Mouse (Mus musculus): ENCODE measurements around the gene Anxa5. TPM values are rescaled to one million over a fixed set of nuclear protein-coding genes. Genes with fewer than 3 reads are reported as not detected.

The Anxa5 gene
- total RNA-seq, 1 experiment = 131 TPM

DNA sequence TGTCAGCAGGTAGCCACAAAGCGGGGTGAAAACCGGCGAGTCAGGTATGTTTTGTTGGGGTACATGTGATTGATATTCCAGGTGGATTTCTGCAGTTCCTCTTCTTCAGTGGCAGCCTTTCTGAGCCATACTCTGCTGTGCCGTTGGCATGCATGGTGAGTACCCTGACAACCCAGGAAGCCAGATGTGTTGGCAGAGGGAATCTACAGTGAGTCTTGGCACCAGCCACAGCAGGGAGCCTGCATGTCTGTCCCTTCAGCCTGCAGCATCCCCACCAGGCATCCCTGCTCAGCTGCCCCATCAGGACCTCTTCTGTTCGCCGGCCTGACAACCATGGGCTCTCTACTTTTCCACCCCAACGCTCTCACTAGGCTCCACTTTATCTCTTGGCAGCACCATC is 25.9 kb upstream of the Anxa5 start:
- DNase-seq (ENCODE audit: low read depth, low spot score) = no peak

DNA sequence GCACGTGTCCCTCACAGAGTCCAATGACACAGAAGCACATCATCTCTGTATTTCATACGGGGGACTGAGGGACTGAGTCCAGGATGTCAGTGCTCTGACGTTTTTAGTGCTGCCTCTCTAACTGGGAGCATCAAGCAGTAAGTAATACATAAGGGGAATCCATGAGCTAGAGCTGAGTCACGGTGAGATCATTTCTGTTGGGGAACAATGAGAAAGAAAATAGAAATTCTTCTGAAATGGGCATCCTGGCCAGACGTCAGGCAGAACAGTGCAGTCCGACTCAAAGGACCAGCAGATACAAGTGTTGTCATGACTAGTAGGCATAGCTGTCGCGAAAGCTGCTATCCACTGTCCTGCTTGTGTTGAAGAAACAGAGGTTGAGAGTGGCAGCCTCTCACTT is 25.3 kb upstream of the Anxa5 start:
- no peak for DNase-seq (ENCODE audit: low read depth, low spot score)
- Histone ChIP-seq H3K27ac (ENCODE audit: insufficient read depth, low read depth, low read length, poor library complexity, severe bottlenecking) (no peak overlapping the region), H3K9ac (ENCODE audit: insufficient read depth, low read depth, low read length, poor library complexity, severe bottlenecking) (no peak overlapping the region), H3K9me3 (ENCODE audit: control insufficient read depth, insufficient read depth, low read depth, low read length) (no peaks in the 10 kb centered on the region), H3K4me1 (ENCODE audit: control insufficient read depth in 2 of 2, insufficient read depth in 2 of 2, low read length in 2 of 2, poor library complexity in 1 of 2) (no peaks in the 10 kb centered on the region), H3K36me3 (ENCODE audit: control insufficient read depth, insufficient read depth, low read length, poor library complexity, severe bottlenecking) (no peaks in the 10 kb centered on the region), H3K4me3 (ENCODE audit: insufficient read depth in 1 of 2, low read depth in 1 of 2, low read length in 2 of 2, poor library complexity in 1 of 2, severe bottlenecking in 1 of 2) (no peak overlapping the region)
- in situ Hi-C loops (cut with MboI; ENCODE audit: low sequenced_read_pairs in 2 of 2, unreplicated experiment in 2 of 2) = no loop called here
- TF ChIP-seq ZC3H11A (IDR thresholded peaks at IDR 0.05; ENCODE audit: borderline replicate concordance, low read depth, low read length) (no peak), ZNF384 (IDR thresholded peaks at IDR 0.05; ENCODE audit: low read depth, low read length) (no peak), MAFK (IDR thresholded peaks at IDR 0.05; ENCODE audit: insufficient read depth, low read depth, low read length) (no peak), HCFC1 (IDR thresholded peaks at IDR 0.05; ENCODE audit: borderline replicate concordance, insufficient read depth, low read length) (no peak), CHD2 (IDR thresholded peaks at IDR 0.05; ENCODE audit: low read depth, low read length) (no peak)

More for the DNA sequence above, 25.9 kb upstream of the Anxa5 start:
- TF ChIP-seq ZC3H11A (IDR thresholded peaks at IDR 0.05; ENCODE audit: borderline replicate concordance, low read depth, low read length) (no peak), ZNF384 (IDR thresholded peaks at IDR 0.05; ENCODE audit: low read depth, low read length) (no peak), HCFC1 (IDR thresholded peaks at IDR 0.05; ENCODE audit: borderline replicate concordance, insufficient read depth, low read length) (no peak), MAFK (IDR thresholded peaks at IDR 0.05; ENCODE audit: insufficient read depth, low read depth, low read length) (no peak)
- H3K4me3 ChIP-seq (ENCODE audit: insufficient read depth in 1 of 2, low read depth in 1 of 2, low read length in 2 of 2, poor library complexity in 1 of 2, severe bottlenecking in 1 of 2) = no peak overlapping the region
- H3K36me3 ChIP-seq (ENCODE audit: control insufficient read depth, insufficient read depth, low read length, poor library complexity, severe bottlenecking) = no peaks in the 10 kb centered on the region
- H3K9me3 ChIP-seq (ENCODE audit: control insufficient read depth, insufficient read depth, low read depth, low read length) = no peaks in the 10 kb centered on the region
- no peak overlapping the region for H3K27ac ChIP-seq (ENCODE audit: insufficient read depth, low read depth, low read length, poor library complexity, severe bottlenecking)
- no peak overlapping the region for H3K9ac ChIP-seq (ENCODE audit: insufficient read depth, low read depth, low read length, poor library complexity, severe bottlenecking)
- in situ Hi-C loops (cut with MboI; ENCODE audit: low sequenced_read_pairs in 2 of 2, unreplicated experiment in 2 of 2) = no loop called here
- H3K4me1 ChIP-seq (ENCODE audit: control insufficient read depth in 2 of 2, insufficient read depth in 2 of 2, low read length in 2 of 2, poor library complexity in 1 of 2) = no peaks in the 10 kb centered on the region

DNA sequence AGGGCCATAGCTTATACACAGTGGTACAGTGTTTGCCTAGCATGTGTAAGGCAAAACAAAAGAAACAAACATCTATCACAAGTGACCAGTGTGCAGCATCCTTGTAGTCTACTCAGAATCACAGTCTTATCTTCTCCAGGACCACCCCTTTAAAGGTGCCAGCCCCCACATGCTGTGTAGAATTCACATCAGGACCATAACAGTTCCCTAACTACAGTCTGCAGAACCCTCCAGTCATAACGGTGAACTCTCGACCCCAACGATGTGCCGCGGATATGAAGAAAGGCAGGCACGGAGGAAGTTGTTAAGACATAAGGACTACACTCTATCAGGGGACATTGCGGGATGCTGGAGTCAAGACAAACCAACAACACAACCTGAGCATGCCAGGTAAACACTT is 23.7 kb upstream of the Anxa5 start:
- no peaks in the 10 kb centered on the region for H3K9me3 ChIP-seq (ENCODE audit: control insufficient read depth, insufficient read depth, low read depth, low read length)
- H3K27ac ChIP-seq (ENCODE audit: insufficient read depth, low read depth, low read length, poor library complexity, severe bottlenecking) = no peak overlapping the region
- in situ Hi-C loops (cut with MboI; ENCODE audit: low sequenced_read_pairs in 2 of 2, unreplicated experiment in 2 of 2) = no loop called here
- no peak for TF ChIP-seq ZNF384 (IDR thresholded peaks at IDR 0.05; ENCODE audit: low read depth, low read length)
- no peak for TF ChIP-seq ZC3H11A (IDR thresholded peaks at IDR 0.05; ENCODE audit: borderline replicate concordance, low read depth, low read length)
- TF ChIP-seq MAFK (IDR thresholded peaks at IDR 0.05; ENCODE audit: insufficient read depth, low read depth, low read length) = no peak
- TF ChIP-seq CHD2 (IDR thresholded peaks at IDR 0.05; ENCODE audit: low read depth, low read length) = no peak
- no peak for TF ChIP-seq HCFC1 (IDR thresholded peaks at IDR 0.05; ENCODE audit: borderline replicate concordance, insufficient read depth, low read length)
- no peak overlapping the region for H3K9ac ChIP-seq (ENCODE audit: insufficient read depth, low read depth, low read length, poor library complexity, severe bottlenecking)
- H3K4me1 ChIP-seq (ENCODE audit: control insufficient read depth in 2 of 2, insufficient read depth in 2 of 2, low read length in 2 of 2, poor library complexity in 1 of 2) = no peaks in the 10 kb centered on the region
- H3K36me3 ChIP-seq (ENCODE audit: control insufficient read depth, insufficient read depth, low read length, poor library complexity, severe bottlenecking) = no peaks in the 10 kb centered on the region
- H3K4me3 ChIP-seq (ENCODE audit: insufficient read depth in 1 of 2, low read depth in 1 of 2, low read length in 2 of 2, poor library complexity in 1 of 2, severe bottlenecking in 1 of 2) = no peak overlapping the region
- DNase-seq (ENCODE audit: low read depth, low spot score) = no peak

DNA sequence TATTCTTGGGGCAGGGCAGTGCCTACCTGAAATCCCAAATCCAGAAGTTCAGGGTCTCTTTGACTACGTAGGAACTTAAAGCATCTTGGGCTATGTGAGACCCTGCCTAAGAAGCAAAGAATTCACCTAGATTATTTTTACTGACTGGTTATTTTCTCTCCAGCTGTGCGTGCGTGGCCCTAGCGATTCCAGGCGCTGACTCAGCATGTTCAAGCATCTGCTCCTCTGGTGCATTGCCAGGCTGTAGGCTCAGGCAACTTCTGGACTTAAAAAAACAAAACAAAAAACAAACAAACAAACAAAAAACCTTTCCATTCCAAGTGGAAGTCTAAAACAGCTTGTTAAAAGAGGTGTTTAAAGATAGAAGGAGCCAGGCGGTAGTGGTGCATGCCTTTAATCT is 22.5 kb upstream of the Anxa5 start:
- no peaks in the 10 kb centered on the region for H3K36me3 ChIP-seq (ENCODE audit: control insufficient read depth, insufficient read depth, low read length, poor library complexity, severe bottlenecking)
- H3K27ac ChIP-seq (ENCODE audit: insufficient read depth, low read depth, low read length, poor library complexity, severe bottlenecking) = no peak overlapping the region
- no peaks in the 10 kb centered on the region for H3K9me3 ChIP-seq (ENCODE audit: control insufficient read depth, insufficient read depth, low read depth, low read length)
- DNase-seq (ENCODE audit: low read depth, low spot score) = no peak
- no peaks in the 10 kb centered on the region for H3K4me1 ChIP-seq (ENCODE audit: control insufficient read depth in 2 of 2, insufficient read depth in 2 of 2, low read length in 2 of 2, poor library complexity in 1 of 2)
- H3K9ac ChIP-seq (ENCODE audit: insufficient read depth, low read depth, low read length, poor library complexity, severe bottlenecking) = no peak overlapping the region
- no peak for TF ChIP-seq ZC3H11A (IDR thresholded peaks at IDR 0.05; ENCODE audit: borderline replicate concordance, low read depth, low read length)
- TF ChIP-seq MAFK (IDR thresholded peaks at IDR 0.05; ENCODE audit: insufficient read depth, low read depth, low read length) = peak; percentile 80
- TF ChIP-seq ZNF384 (IDR thresholded peaks at IDR 0.05; ENCODE audit: low read depth, low read length) = no peak
- no peak for TF ChIP-seq CHD2 (IDR thresholded peaks at IDR 0.05; ENCODE audit: low read depth, low read length)
- TF ChIP-seq HCFC1 (IDR thresholded peaks at IDR 0.05; ENCODE audit: borderline replicate concordance, insufficient read depth, low read length) = no peak
- no peak overlapping the region for H3K4me3 ChIP-seq (ENCODE audit: insufficient read depth in 1 of 2, low read depth in 1 of 2, low read length in 2 of 2, poor library complexity in 1 of 2, severe bottlenecking in 1 of 2)
- in situ Hi-C loops (cut with MboI; ENCODE audit: low sequenced_read_pairs in 2 of 2, unreplicated experiment in 2 of 2) = no loop called here

DNA sequence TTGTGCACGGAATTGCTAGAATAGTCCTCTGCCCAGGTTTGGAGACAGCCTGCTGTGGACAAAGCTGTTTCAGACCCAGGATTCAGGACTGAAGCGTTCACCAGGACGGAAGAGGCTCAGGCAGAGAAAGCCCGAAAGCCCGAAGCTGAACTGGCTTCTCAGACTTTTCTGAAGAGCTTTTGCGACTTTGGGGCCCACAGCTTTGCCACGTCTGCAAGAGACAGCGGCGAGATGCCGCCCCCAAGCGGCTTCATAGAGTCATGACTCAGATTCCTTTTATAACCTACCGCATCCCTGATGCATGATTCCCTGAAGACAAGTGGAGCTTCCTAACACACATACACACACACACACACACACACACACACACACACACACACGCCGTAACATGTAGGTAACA is 21.1 kb upstream of the Anxa5 start:
- H3K36me3 ChIP-seq (ENCODE audit: control insufficient read depth, insufficient read depth, low read length, poor library complexity, severe bottlenecking) = no peaks in the 10 kb centered on the region
- no peaks in the 10 kb centered on the region for H3K4me1 ChIP-seq (ENCODE audit: control insufficient read depth in 2 of 2, insufficient read depth in 2 of 2, low read length in 2 of 2, poor library complexity in 1 of 2)
- DNase-seq (ENCODE audit: low read depth, low spot score) = no peak
- TF ChIP-seq ZNF384 (IDR thresholded peaks at IDR 0.05; ENCODE audit: low read depth, low read length) (no peak), CHD2 (IDR thresholded peaks at IDR 0.05; ENCODE audit: low read depth, low read length) (no peak), MAFK (IDR thresholded peaks at IDR 0.05; ENCODE audit: insufficient read depth, low read depth, low read length) (no peak), ZC3H11A (IDR thresholded peaks at IDR 0.05; ENCODE audit: borderline replicate concordance, low read depth, low read length) (peak; percentile 25; the same call in 1 of the 2 replicates), HCFC1 (IDR thresholded peaks at IDR 0.05; ENCODE audit: borderline replicate concordance, insufficient read depth, low read length) (no peak)
- in situ Hi-C loops (cut with MboI; ENCODE audit: low sequenced_read_pairs in 2 of 2, unreplicated experiment in 2 of 2) = no loop called here
- no peak overlapping the region for H3K4me3 ChIP-seq (ENCODE audit: insufficient read depth in 1 of 2, low read depth in 1 of 2, low read length in 2 of 2, poor library complexity in 1 of 2, severe bottlenecking in 1 of 2)
- H3K27ac ChIP-seq (ENCODE audit: insufficient read depth, low read depth, low read length, poor library complexity, severe bottlenecking) = no peak overlapping the region
- no peak overlapping the region for H3K9ac ChIP-seq (ENCODE audit: insufficient read depth, low read depth, low read length, poor library complexity, severe bottlenecking)
- no peaks in the 10 kb centered on the region for H3K9me3 ChIP-seq (ENCODE audit: control insufficient read depth, insufficient read depth, low read depth, low read length)

Measured in ES-E14 (cell line).